Mouse (Mus musculus) inflammation-experienced regulatory T-cells, adult 6 months (primary cell): ENCODE measurements around the gene Cd207. TPM values are rescaled to one million over a fixed set of nuclear protein-coding genes. Genes with fewer than 3 reads are reported as not detected.
A peak's percentile ranks its signal among the peaks of the same experiment; 100 is the strongest.

Experiments used
- ATAC-seq: one replicate; pipeline ENCODE4 v1.8.0; 2017
- polyA plus RNA-seq, 3 experiments: library from polyadenylated mRNA; unstranded; fragments of 100-300 nt; shearing (Covaris generic); gene quantifications; one replicate each; pipeline ENCODE4 v1.2.1; 2017

Cd207 gene
- not detected for polyA plus RNA-seq

GRCm38 (mm10) chr6:83677757-83678156 is at the start of gene Cd207:
Gene Cd207, minus strand, starts transcription at chr6:83677857.
- no peak for ATAC-seq

- no peak for ATAC-seq
Observed at GRCm38 (mm10) chr6:83727178-83727577, 49.5 kb upstream of the Cd207 start.

- no peak for ATAC-seq
Observed at GRCm38 (mm10) chr6:83722526-83722925, 44.9 kb upstream of the Cd207 start.

GRCm38 (mm10) chr6:83717026-83717425 is 39.4 kb upstream of the Cd207 start:
- no peak for ATAC-seq

GRCm38 (mm10) chr6:83715461-83716196 is 38.0 kb upstream of the Cd207 start:
- no peak for ATAC-seq

GRCm38 (mm10) chr6:83714221-83715123 is 36.8 kb upstream of the Cd207 start:
- ATAC-seq: no peak

- no peak for ATAC-seq
Observed at GRCm38 (mm10) chr6:83713271-83714136, 35.8 kb upstream of the Cd207 start.

GRCm38 (mm10) chr6:83711725-83712475 is 34.2 kb upstream of the Cd207 start:
- no peak for ATAC-seq

- ATAC-seq: peak; percentile 33
Observed at GRCm38 (mm10) chr6:83711067-83711675, 33.5 kb upstream of the Cd207 start, which contains the start of gene Vax2. Gene Vax2, plus strand, starts transcription at chr6:83711264.

GRCm38 (mm10) chr6:83710361-83711066 is 32.9 kb upstream of the Cd207 start:
- no peak for ATAC-seq

- ATAC-seq: no peak
Observed at GRCm38 (mm10) chr6:83707738-83708510, 30.3 kb upstream of the Cd207 start.

GRCm38 (mm10) chr6:83704701-83705100 is 27.0 kb upstream of the Cd207 start:
- no peak for ATAC-seq

- no peak for ATAC-seq
Observed at GRCm38 (mm10) chr6:83704294-83704693, 26.6 kb upstream of the Cd207 start.

- no peak for ATAC-seq
Observed at GRCm38 (mm10) chr6:83703722-83704078, 26.0 kb upstream of the Cd207 start.

GRCm38 (mm10) chr6:83703000-83703721 is 25.5 kb upstream of the Cd207 start:
- ATAC-seq: no peak

- ATAC-seq: no peak
Observed at GRCm38 (mm10) chr6:83702146-83702999, 24.7 kb upstream of the Cd207 start.

GRCm38 (mm10) chr6:83701001-83701400 is 23.3 kb upstream of the Cd207 start:
- no peak for ATAC-seq

GRCm38 (mm10) chr6:83699971-83700370 is 22.3 kb upstream of the Cd207 start:
- ATAC-seq: no peak
